Mouse (Mus musculus) ES-Bruce4 (cell line): ENCODE data around the gene Brms1.

Experiments
- CTCF ChIP-seq: IDR thresholded peaks from one replicate; pipeline ENCODE4 v1.8.1; 2011; ENCODE audit warnings: low read depth, low read length
- EP300 ChIP-seq: IDR thresholded peaks from 2 replicates; pipeline ENCODE4 v1.6.1; 2011; ENCODE audit warnings: low read depth, low read length; ENCODE audit not compliant: insufficient read depth
- POLR2A ChIP-seq: IDR thresholded peaks from one replicate; pipeline ENCODE4 v1.8.1; 2011; ENCODE audit warnings: low read length; ENCODE audit not compliant: insufficient read depth

- TF ChIP-seq CTCF, result no peak
- no peak for TF ChIP-seq POLR2A
- no peak for TF ChIP-seq EP300
These were observed 38.1 kb downstream of the Brms1 start for GRCm38 (mm10) chr19:5079279-5079678.
